Mouse (Mus musculus): ENCODE data around the gene Wipi1. TPM values are rescaled to one million over a fixed set of nuclear protein-coding genes. Genes with fewer than 3 reads are reported as not detected.

Wipi1 gene
- total and polyA plus RNA-seq, 2 experiments from 2014 or later: 40.8 to 65.4 TPM

DNA sequence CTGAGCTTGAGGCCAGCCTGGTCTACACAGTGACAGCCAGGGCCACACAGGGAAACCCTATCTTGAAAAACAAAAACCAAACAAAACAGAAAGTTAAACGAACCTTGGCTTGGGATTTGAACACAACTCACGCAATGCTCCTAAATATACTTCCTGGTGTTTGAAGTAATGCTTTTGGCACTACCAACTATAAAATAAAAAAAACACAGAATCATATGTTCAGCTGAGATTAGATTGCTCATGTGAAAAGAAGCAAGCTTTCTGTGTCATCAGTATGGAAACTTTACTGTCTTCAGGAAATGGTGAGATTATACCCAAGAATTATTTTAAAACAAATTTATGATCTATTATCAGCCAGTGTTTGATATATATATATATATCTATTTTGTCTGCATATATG, 25.3 kb downstream of the Wipi1 start:
- no peaks in the 10 kb centered on the region for H3K27me3 ChIP-seq (ENCODE audit: control insufficient read depth, insufficient read depth, low read length)
- no peak overlapping the region for H3K9ac ChIP-seq (replicated peaks; ENCODE audit: low read depth, low read length)
- WGBS: 71% methylated on average over 2 of the region's 2 CpGs
- H3K36me3 ChIP-seq (replicated peaks; ENCODE audit: control insufficient read depth, insufficient read depth, low read length): peaks cover 33% of the 10 kb centered on the region
- H3K4me1 ChIP-seq (ENCODE audit: control insufficient read depth, insufficient read depth): peaks cover 10% of the 10 kb centered on the region
- H3K4me3 ChIP-seq (ENCODE audit: low read depth, low read length): no peak overlapping the region
- DNase-seq (ENCODE audit: low spot score): no peak
- TF ChIP-seq EP300 (IDR thresholded peaks at IDR 0.05; ENCODE audit: low read depth): no peak
- no peak for TF ChIP-seq CTCF (IDR thresholded peaks at IDR 0.05; ENCODE audit: low read depth)
- no peak overlapping the region for H3K4me2 ChIP-seq (ENCODE audit: low read depth, low read length)
- ATAC-seq (ENCODE audit: insufficient read depth, low read depth): no peak
- H3K9me3 ChIP-seq (replicated peaks; ENCODE audit: control insufficient read depth, low read length): no peaks in the 10 kb centered on the region
- H3K27ac ChIP-seq (ENCODE audit: low read depth): no peak overlapping the region

DNA sequence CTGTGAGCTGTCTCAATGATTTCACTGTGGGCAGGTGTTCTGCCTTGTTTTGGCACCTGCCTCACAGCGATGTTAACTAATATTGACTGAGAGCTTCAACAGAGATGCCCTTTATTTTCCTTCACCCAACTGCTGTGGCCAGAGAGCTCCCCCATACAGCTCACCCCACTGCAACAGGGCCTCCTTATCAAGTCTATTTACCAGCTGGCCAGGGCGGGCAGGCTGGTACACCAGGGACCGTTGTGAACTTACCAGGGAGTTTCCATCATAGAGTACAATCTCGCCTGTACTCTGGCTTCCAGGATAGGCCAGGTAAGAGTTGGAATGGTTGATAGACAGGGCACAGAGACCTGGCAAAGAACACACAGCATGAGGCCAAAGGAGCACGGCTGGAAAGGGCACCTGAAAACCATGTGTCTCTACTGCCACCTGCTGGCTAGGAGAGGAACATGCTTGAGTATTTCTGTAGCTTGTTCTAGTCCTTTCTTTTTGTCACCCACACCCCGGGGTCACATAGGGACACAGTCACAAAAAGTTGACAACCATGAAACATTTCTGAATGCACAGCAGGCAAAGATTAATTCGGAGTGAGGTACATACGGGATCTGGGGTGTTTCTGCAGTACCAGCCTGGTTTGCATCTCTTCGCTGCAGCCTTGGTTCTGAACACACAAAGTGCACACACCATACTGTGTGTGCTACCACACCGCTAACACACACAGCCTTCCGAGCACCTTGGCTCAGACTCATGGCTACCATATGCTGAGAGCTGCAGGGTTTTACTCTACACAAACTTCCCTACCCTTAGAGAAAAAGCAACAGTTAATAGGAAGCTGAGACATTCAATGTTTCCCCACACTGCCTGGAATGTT, 26.7 kb downstream of the Wipi1 start:
- H3K4me1 ChIP-seq (ENCODE audit: control insufficient read depth, insufficient read depth): peaks cover 10% of the 10 kb centered on the region
- H3K36me3 ChIP-seq (replicated peaks; ENCODE audit: control insufficient read depth, insufficient read depth, low read length): peaks cover 46% of the 10 kb centered on the region
- no peaks in the 10 kb centered on the region for H3K27me3 ChIP-seq (ENCODE audit: control insufficient read depth, insufficient read depth, low read length)
- H3K9me3 ChIP-seq (replicated peaks; ENCODE audit: control insufficient read depth, low read length): no peaks in the 10 kb centered on the region
- no peak overlapping the region for H3K4me2 ChIP-seq (ENCODE audit: low read depth, low read length)
- 0 out of 2 replicates have a peak, but pooled peaks have one; percentile 30 for ATAC-seq (ENCODE audit: insufficient read depth, low read depth)
- TF ChIP-seq EP300 (IDR thresholded peaks at IDR 0.05; ENCODE audit: low read depth) (no peak), CTCF (IDR thresholded peaks at IDR 0.05; ENCODE audit: low read depth) (peak; percentile 93)
- peak; percentile 79 for DNase-seq (ENCODE audit: low spot score)
- no peak overlapping the region for H3K9ac ChIP-seq (replicated peaks; ENCODE audit: low read depth, low read length)
- WGBS: 49% methylated on average over 11 of the region's 11 CpGs
- H3K4me3 ChIP-seq (ENCODE audit: low read depth, low read length): no peak overlapping the region
- H3K27ac ChIP-seq (ENCODE audit: low read depth): no peak overlapping the region

- Histone ChIP-seq H3K4me2 (ENCODE audit: low read depth, low read length) (no peak overlapping the region), H3K27ac (ENCODE audit: low read depth) (no peak overlapping the region), H3K9ac (replicated peaks; ENCODE audit: low read depth, low read length) (no peak overlapping the region), H3K4me1 (ENCODE audit: control insufficient read depth, insufficient read depth) (peaks cover 10% of the 10 kb centered on the region), H3K27me3 (ENCODE audit: control insufficient read depth, insufficient read depth, low read length) (no peaks in the 10 kb centered on the region), H3K4me3 (ENCODE audit: low read depth, low read length) (no peak overlapping the region), H3K9me3 (replicated peaks; ENCODE audit: control insufficient read depth, low read length) (no peaks in the 10 kb centered on the region), H3K36me3 (replicated peaks; ENCODE audit: control insufficient read depth, insufficient read depth, low read length) (peaks cover 56% of the 10 kb centered on the region)
- TF ChIP-seq EP300 (IDR thresholded peaks at IDR 0.05; ENCODE audit: low read depth) (no peak), CTCF (IDR thresholded peaks at IDR 0.05; ENCODE audit: low read depth) (no peak)
- no peak for DNase-seq (ENCODE audit: low spot score)
- WGBS: 67% methylated on average over 14 of the region's 14 CpGs
- ATAC-seq (ENCODE audit: insufficient read depth, low read depth): no peak
These were observed 27.8 kb downstream of the Wipi1 start for GRCm38 (mm10) chr11:109583986-109584385.

- peaks cover 96% of the 10 kb centered on the region for H3K36me3 ChIP-seq (replicated peaks; ENCODE audit: control insufficient read depth, insufficient read depth, low read length)
- no peak overlapping the region for H3K4me2 ChIP-seq (ENCODE audit: low read depth, low read length)
- H3K9ac ChIP-seq (replicated peaks; ENCODE audit: low read depth, low read length): no peak overlapping the region
- 95% methylated on average over 9 of the region's 9 CpGs for WGBS
- no peaks in the 10 kb centered on the region for H3K27me3 ChIP-seq (ENCODE audit: control insufficient read depth, insufficient read depth, low read length)
- H3K4me1 ChIP-seq (ENCODE audit: control insufficient read depth, insufficient read depth): no peaks in the 10 kb centered on the region
- no peak for ATAC-seq (ENCODE audit: insufficient read depth, low read depth)
- no peak overlapping the region for H3K4me3 ChIP-seq (ENCODE audit: low read depth, low read length)
- no peak for TF ChIP-seq CTCF (IDR thresholded peaks at IDR 0.05; ENCODE audit: low read depth)
- no peak for TF ChIP-seq EP300 (IDR thresholded peaks at IDR 0.05; ENCODE audit: low read depth)
- DNase-seq (ENCODE audit: low spot score): no peak
- H3K27ac ChIP-seq (ENCODE audit: low read depth): no peak overlapping the region
- H3K9me3 ChIP-seq (replicated peaks; ENCODE audit: control insufficient read depth, low read length): no peaks in the 10 kb centered on the region
These were observed 31.8 kb downstream of the Wipi1 start for GRCm38 (mm10) chr11:109579999-109580398.

- Histone ChIP-seq H3K4me1 (ENCODE audit: control insufficient read depth, insufficient read depth) (no peaks in the 10 kb centered on the region), H3K36me3 (replicated peaks; ENCODE audit: control insufficient read depth, insufficient read depth, low read length) (peaks cover 95% of the 10 kb centered on the region), H3K4me2 (ENCODE audit: low read depth, low read length) (no peak overlapping the region), H3K9ac (replicated peaks; ENCODE audit: low read depth, low read length) (no peak overlapping the region), H3K9me3 (replicated peaks; ENCODE audit: control insufficient read depth, low read length) (no peaks in the 10 kb centered on the region), H3K27me3 (ENCODE audit: control insufficient read depth, insufficient read depth, low read length) (no peaks in the 10 kb centered on the region), H3K27ac (ENCODE audit: low read depth) (no peak overlapping the region), H3K4me3 (ENCODE audit: low read depth, low read length) (no peak overlapping the region)
- WGBS: 67% methylated on average over 3 of the region's 3 CpGs
- DNase-seq (ENCODE audit: low spot score) (no peak), ATAC-seq (ENCODE audit: insufficient read depth, low read depth) (no peak)
- no peak for TF ChIP-seq EP300 (IDR thresholded peaks at IDR 0.05; ENCODE audit: low read depth)
- no peak for TF ChIP-seq CTCF (IDR thresholded peaks at IDR 0.05; ENCODE audit: low read depth)
These were observed 33.2 kb downstream of the Wipi1 start for GRCm38 (mm10) chr11:109578536-109578935.
